Mouse (Mus musculus): ENCODE data around the gene Mettl26.
"Not testable (repeated sequence)": the region's sequence is repeated elsewhere in the genome, so short reads cannot be mapped to it uniquely, and the experiment has no call there.

Mettl26 gene

GRCm38 (mm10) chr17:25868601-25869191 lies 6.2 kb upstream of the Mettl26 start, which contains the start of gene Mcrip2:
Mcrip2 (minus strand) TSS chr17:25868764.
- peak; percentile 60 to 61 for DNase-seq (ENCODE audit: low spot score in 2 of 2)

- no peak for DNase-seq (ENCODE audit: low spot score in 2 of 2)
Measured at GRCm38 (mm10) chr17:25869498-25869897, 5.4 kb upstream of the Mettl26 start.

GRCm38 (mm10) chr17:25869954-25870353 lies 4.9 kb upstream of the Mettl26 start:
- no peak for DNase-seq (ENCODE audit: low spot score in 2 of 2)

GRCm38 (mm10) chr17:25871566-25871965 lies 3.3 kb upstream of the Mettl26 start:
- DNase-seq (ENCODE audit: low spot score in 2 of 2) = not testable (repeated sequence)

- DNase-seq (ENCODE audit: low spot score in 2 of 2) = no peak
Measured at GRCm38 (mm10) chr17:25872676-25873075, 2.2 kb upstream of the Mettl26 start.

- no peak for DNase-seq (ENCODE audit: low spot score in 2 of 2)
Measured at GRCm38 (mm10) chr17:25873405-25874147, 1.3 kb upstream of the Mettl26 start.

- DNase-seq (ENCODE audit: low spot score in 2 of 2) = no peak
Measured at GRCm38 (mm10) chr17:25874148-25874720, 640 bp upstream of the Mettl26 start.

- peak; percentile 81 for DNase-seq (ENCODE audit: low spot score in 2 of 2)
Measured at GRCm38 (mm10) chr17:25875171-25876136, 580 bp downstream of the Mettl26 start.

GRCm38 (mm10) chr17:25876347-25876915 lies 1.6 kb downstream of the Mettl26 start:
- DNase-seq (ENCODE audit: low spot score in 2 of 2) = no peak

GRCm38 (mm10) chr17:25877025-25877424 lies 2.2 kb downstream of the Mettl26 start:
- DNase-seq (ENCODE audit: low spot score in 2 of 2) = no peak

- no peak for DNase-seq (ENCODE audit: low spot score in 2 of 2)
Measured at GRCm38 (mm10) chr17:25877741-25878610, 3.1 kb downstream of the Mettl26 start.

GRCm38 (mm10) chr17:25878611-25879180 lies 3.8 kb downstream of the Mettl26 start:
- DNase-seq (ENCODE audit: low spot score in 2 of 2) = no peak

GRCm38 (mm10) chr17:25879261-25879660 lies 4.4 kb downstream of the Mettl26 start:
- DNase-seq (ENCODE audit: low spot score in 2 of 2) = no peak

- DNase-seq (ENCODE audit: low spot score in 2 of 2) = no peak
Measured at GRCm38 (mm10) chr17:25879750-25880149, 4.9 kb downstream of the Mettl26 start.

- no peak for DNase-seq (ENCODE audit: low spot score in 2 of 2)
Measured at GRCm38 (mm10) chr17:25880196-25880910, 5.5 kb downstream of the Mettl26 start, which contains the start of gene Wfikkn1. Wfikkn1 (minus strand) TSS chr17:25880858.

- no peak for DNase-seq (ENCODE audit: low spot score in 2 of 2)
Measured at GRCm38 (mm10) chr17:25880913-25881641, 6.2 kb downstream of the Mettl26 start.

- DNase-seq (ENCODE audit: low spot score in 2 of 2) = no peak
Measured at GRCm38 (mm10) chr17:25881691-25882090, 6.8 kb downstream of the Mettl26 start.

- no peak for DNase-seq (ENCODE audit: low spot score in 2 of 2)
Measured at GRCm38 (mm10) chr17:25882306-25882705, 7.4 kb downstream of the Mettl26 start.

GRCm38 (mm10) chr17:25883268-25883667 lies 8.4 kb downstream of the Mettl26 start:
- no peak for DNase-seq (ENCODE audit: low spot score in 2 of 2)
